Mouse (Mus musculus): ENCODE measurements at regions not wholly inside any gene's neighbourhood (a gene's known extent, or its start where the extent isn't known, plus 50 kb on each side); places are given as distances from the start of the nearest gene placed in this dataset.

DNA sequence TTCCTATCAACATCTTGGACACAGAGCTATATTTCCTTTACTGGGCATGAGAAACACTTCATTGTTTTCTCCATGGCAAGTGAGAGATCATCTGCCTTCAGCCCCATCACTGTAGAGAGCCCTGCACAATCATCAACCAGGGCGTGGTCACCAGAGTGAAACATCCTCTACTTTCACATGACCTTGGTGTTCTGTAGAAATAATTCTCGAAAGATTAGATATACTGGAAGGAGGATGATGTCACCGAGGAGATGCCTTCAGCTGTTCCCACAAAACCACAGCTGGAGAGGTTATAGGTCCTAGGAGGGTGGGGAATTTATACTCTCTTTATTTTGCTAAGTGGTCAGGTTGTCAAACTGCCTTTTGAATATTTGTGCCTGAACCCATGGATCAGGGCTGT is 196.4 kb upstream of the Marcks start:
- DNase-seq (ENCODE audit: low spot score in 2 of 2) = no peak

DNA sequence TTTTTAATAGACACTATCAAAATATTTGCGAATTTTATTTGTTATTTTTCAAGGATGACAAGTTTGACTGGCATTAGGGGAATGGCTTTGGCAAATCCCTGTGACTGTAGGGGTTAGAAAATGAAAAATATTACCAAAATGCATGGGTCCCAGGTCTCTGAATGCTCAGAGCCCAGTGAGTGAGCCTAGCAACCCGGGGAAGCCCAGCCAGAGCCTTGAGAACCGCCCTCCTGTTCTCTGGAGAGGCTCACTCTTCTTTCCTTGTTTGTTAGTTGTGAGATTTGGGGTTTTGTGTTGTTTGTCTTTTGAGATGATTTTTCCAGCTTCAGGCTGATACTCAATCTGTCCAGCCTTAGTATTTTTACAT is 187.4 kb upstream of the Marcks start:
- DNase-seq (ENCODE audit: low spot score in 2 of 2) = no peak

GRCm38 (mm10) chr10:37325514-37326167 is 186.9 kb upstream of the Marcks start:
- no peak for DNase-seq (ENCODE audit: low spot score in 2 of 2)

DNA sequence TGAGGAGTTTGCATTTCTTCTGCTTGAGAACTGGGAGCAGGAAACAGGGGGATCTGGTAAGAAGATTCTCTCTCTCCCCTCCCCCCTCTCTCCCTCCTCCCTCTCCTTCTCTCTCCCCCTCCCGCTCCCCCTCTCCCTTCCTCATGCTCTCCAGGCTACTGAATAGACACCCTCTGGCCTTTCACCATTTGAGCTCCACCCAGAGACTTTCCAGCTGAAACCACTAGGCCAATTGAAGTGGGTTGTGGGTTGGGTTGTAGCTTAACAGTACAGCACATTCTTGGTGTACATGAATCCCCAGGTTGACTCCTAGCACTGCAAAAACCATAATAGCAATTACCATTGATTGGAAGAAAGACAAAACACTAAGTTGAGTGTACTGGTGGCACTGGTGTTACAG is 185.0 kb upstream of the Marcks start:
- DNase-seq (ENCODE audit: low spot score in 2 of 2) = no peak

- no peak for DNase-seq (ENCODE audit: low spot score in 2 of 2)
These were observed 184.1 kb upstream of the Marcks start for GRCm38 (mm10) chr10:37322809-37323208.

DNA sequence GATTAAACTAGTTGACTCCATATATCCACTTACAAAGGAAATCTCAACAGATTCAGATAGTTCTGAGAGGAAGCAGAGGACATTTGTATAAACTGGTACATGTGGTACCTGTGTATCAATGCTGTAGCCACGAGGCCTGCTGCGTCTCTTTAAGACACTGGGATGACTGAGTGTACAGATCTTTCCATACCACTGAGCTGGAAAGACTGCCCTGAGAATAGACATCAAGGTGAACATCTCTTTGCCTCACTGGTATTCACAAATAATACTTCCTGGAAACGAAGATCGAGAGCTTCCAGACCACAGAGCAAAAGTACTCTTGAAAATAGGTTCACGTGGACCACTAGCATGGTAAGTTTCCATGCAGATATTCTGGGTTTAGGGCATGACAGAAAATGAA is 183.6 kb upstream of the Marcks start:
- no peak for DNase-seq (ENCODE audit: low spot score in 2 of 2)

GRCm38 (mm10) chr10:37321171-37321570 is 182.5 kb upstream of the Marcks start:
- no peak for DNase-seq (ENCODE audit: low spot score in 2 of 2)

DNA sequence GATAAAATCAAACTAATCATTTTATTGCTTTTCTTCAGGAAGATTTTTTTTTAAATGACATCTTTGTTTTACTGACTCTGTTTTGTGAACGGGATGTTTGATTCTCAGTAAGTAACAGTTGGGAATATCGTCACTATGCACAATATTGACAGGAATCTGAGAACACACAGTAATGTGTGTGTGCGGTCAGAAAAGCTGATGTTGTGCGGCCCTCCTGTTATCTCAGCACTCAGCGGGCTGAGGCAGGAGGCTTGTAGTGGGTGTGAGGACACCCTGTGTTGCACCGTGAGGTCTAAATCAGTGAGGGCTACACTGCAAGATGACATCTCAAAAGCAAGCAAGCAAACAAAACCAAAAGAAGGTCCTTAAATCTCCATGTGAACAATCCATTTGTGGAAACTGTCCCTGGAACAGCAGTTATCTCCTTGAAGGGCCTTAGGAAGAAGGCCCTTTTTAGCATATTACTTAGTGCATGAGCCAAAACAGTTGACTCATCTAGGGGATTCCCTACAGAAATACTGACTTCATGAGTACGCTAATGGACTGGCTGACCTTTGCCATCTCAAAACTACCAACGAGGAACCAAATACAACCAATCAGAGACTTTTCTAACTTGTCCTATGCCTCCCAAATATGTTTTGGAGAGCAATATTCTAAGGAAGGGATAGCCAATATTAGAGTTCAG is 181.2 kb upstream of the Marcks start:
- no peak for DNase-seq (ENCODE audit: low spot score in 2 of 2)

DNA sequence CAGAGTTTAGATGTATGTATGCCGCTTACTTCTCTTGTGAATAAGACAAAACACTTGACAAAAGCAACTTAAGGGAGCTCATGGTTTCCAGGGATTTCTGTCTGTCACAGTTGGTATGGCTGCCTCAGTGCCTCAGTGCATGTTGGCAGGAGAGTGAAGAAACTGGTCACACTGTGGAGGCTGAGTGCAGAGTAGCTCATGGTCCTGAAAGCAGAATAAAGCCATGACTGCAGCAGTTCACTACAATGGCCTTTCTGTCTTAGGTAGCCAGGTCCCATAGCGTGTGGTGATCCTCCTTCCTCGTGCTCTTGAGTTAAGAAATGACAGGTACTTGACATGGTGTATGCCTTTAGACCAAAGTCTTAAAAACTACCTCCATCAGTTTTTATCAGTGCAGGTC is 178.0 kb upstream of the Marcks start:
- no peak for DNase-seq (ENCODE audit: low spot score in 2 of 2)

- no peak for DNase-seq (ENCODE audit: low spot score in 2 of 2)
These were observed 177.1 kb upstream of the Marcks start for GRCm38 (mm10) chr10:37315804-37316203.

GRCm38 (mm10) chr10:37314746-37315430 is 176.2 kb upstream of the Marcks start:
- DNase-seq (ENCODE audit: low spot score in 2 of 2) = peak; percentile 12 to 48

- no peak for DNase-seq (ENCODE audit: low spot score in 2 of 2)
These were observed 174.7 kb upstream of the Marcks start for GRCm38 (mm10) chr10:37313461-37313860.

DNA sequence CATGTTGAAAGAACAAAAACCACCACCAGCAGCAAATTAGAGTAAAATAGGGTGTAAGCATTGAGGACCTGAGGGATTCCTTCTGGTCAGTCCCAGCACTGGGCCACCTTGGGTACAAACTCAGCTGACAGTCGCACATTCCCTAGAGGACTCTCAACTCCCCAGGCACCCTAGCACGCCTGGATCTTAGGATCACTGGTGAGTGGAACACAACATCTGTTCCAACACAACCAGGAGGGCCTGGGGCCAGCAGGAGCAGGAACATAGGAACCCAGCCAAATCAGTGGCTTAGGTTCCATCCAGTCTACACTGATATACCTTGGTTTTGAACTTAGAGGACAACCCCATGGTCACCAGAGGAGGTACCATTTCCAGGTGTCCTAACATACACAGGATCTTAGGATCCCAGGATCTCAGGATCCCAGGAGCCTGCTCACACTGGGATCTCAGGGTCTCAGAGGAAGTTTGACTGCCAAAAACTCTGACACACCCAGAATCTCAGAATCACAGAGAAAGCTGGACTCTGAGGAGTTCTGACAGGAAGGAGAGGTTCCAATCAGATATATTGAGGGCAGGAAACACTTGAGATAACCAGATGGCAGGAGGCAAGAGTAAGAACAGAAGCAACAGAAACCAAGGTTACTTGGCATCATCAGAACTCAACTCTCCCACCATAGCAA is 171.7 kb upstream of the Marcks start:
- DNase-seq (ENCODE audit: low spot score in 2 of 2) = no peak

- DNase-seq (ENCODE audit: low spot score in 2 of 2) = no peak
These were observed 165.9 kb upstream of the Marcks start for GRCm38 (mm10) chr10:37304656-37305055.

DNA sequence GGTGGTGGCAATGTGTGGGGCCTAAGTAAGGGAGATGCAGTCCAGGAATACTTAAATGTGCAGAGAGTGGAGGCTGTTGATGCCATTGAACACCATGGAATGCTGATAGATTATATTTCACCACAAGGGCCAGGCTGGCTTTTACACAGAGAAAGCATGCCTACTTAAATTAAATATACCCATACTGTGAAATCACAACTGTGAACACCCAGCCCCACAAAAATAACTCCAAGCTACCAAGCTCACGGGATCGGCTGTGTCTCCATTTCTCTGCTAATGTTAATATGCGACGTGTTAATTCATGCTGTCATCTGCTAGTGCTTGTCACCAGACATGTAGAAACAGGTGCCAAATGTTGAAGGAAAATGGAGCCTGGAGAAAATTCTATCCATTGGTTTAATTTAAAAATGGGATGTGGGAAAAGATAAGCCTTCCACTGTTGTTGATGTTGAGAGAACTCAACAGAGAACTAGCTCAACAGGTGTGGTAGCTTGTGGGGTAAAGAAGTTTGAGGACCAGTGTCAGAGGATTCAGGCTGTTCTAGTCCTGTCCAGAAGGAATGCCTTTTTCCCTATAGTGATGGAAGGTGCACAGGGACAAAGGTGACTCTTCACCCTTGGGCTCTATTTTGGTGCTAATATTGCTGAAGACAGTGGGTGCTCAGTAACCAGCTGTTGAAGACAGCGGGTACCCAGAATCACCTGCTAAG is 161.6 kb upstream of the Marcks start:
- DNase-seq (ENCODE audit: low spot score in 2 of 2) = no peak

DNA sequence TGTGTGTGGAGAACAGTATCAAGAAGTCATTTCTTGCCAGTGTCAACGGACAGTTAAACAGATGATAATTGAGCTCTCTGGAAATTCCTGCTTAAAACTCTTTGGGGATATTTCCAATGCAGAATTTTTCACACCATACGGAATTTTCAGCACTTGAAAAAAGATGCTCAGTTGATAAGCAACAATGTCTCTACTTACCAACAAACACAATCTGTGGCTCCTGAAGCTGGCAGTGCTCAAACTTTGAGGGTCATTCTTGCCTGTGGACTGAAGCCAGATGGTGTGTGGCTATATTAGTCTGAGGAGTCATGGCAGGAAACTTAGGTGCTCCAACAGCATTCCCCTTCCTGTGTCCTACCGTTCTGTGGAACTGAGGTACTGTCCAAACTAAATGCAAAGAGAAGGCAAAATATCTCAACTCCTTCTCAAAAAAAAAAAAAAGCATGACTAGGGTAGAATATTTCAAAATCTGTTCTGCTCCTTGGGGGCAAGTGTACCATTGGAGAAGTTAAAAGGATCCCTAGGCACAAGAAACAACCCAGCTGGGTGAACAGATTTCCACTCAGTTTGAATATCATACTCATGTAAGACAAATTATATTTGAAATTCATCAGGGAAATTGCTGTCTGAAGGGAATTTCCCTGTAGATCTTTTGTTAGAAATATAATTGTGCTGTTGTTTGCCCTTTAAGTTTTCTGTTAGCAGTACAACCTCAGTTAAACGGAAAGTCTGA is 160.1 kb upstream of the Marcks start:
- DNase-seq (ENCODE audit: low spot score in 2 of 2) = peak in 1 of 2 experiments; percentile 64

- no peak for DNase-seq (ENCODE audit: low spot score in 2 of 2)
These were observed 155.5 kb upstream of the Marcks start for GRCm38 (mm10) chr10:37294231-37294630.

DNA sequence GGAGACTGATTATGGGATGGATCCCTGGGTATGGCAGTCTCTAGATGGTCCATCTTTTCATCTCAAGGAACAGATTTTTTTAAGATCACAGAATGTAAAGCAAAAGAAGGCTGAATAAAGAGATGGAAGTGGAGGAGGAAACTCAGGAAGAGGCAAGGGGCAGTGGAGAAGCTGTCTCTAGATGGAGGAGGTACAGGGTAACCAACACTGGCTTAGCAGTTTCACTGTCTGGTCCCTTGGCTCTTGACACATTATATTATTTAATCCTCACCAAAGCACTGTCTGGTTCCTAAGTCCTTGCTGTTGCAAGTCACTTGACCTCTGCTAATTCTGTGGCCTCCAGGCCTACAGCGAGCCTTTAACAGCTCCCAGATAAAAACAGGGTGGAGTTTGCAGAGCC is 154.6 kb upstream of the Marcks start:
- no peak for DNase-seq (ENCODE audit: low spot score in 2 of 2)

DNA sequence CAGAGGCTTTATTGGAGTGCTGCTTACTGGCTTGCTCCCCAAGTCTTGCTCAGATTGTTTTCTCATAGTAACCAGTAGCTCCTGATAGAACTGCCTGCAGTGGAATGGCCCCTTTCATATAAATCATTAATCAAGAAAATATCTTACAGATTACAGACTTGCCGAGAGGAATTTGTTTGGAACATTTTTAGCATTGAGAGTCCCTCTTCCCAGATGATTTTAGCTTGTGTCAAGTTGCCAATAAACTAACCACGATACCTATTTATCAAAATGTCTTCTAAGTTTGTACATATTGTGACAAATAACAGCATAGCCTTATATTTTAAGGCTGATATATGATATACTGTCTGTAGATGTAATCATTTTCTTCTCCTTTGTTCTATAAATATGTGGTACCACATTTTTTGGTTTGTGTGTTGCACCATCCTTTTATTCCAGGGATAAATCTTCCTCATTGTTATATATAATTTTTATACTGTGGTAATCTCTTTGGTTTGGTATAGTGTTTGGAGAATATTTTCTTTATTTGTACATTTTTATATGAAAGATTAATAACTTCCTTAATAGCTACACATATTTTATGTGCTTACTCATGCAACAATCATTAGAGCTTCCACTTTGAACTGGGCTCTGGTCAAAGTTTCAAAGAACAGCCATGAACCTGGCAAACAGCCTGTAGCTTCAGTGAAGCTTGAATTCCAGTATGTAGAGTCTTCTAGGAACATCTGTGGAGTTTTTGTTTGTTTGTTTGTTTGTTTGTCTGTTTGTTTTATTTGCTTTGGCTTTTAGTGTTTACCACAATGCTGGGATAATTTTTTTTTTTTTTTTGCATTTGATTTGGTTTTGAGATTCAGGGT is 153.1 kb upstream of the Marcks start:
- DNase-seq (ENCODE audit: low spot score in 2 of 2) = no peak

Measured in layer of hippocampus, adult 18-20 months (tissue).